ENCODE assay signal across 17 mouse cellular contexts in genomic region chr17:86319967-86320602, GRCm38 (mm10).
DNase-seq lines count a peak whose midpoint lies in the region.
"Had no signal": no experiment of that assay in that cellular context is flagged by ENCODE, and none has a peak within 500 bp of the region (broad histone marks: within the 10 kb centered on the region; RNA-seq: fewer than 3 reads in every experiment).

No protein-coding gene starts in this region.

- DNase-seq in frontal cortex, adult 2 months (ENCODE audit: extremely low spot score in 1 of 2, low spot score in 1 of 2): peak; percentile 64 to 84
- DNase-seq in frontal cortex, postnatal 14 days (ENCODE audit: low spot score in 2 of 2): no peak
- peak; percentile 75 for DNase-seq in right cerebral cortex, adult 18-20 months
- no peak for DNase-seq in right cerebral cortex, postnatal 4 days
- peak; percentile 63 for DNase-seq in right cerebral cortex, postnatal 25 days
- no peak for DNase-seq in heart, adult 11 months
- no peak for DNase-seq in cerebellum, adult 11 months
- DNase-seq: adrenal gland, postnatal 25 days; cerebellum, adult 18-20 months; cerebellum, postnatal 14 days; gastrocnemius, postnatal 25 days; heart, adult 2 months; heart, postnatal 14 days; kidney, adult 18-20 months; kidney, postnatal 4 days; lung, postnatal 36 days; thymus, adult 2 months had no signal

Comparison
In these comparisons a context has a peak if more than half of its experiments do, and no peak if none do; other contexts are left out.
1. DNase-seq: peak in frontal cortex, adult 2 months (2 of 2), right cerebral cortex, adult 18-20 months (single experiment) and right cerebral cortex, postnatal 25 days (single experiment); none in frontal cortex, postnatal 14 days (0 of 2), right cerebral cortex, postnatal 4 days (single experiment), heart, adult 11 months (single experiment) and cerebellum, adult 11 months (single experiment).